Mouse (Mus musculus): ENCODE data around the gene Nadsyn1. TPM values are rescaled to one million over a fixed set of nuclear protein-coding genes. Genes with fewer than 3 reads are reported as not detected.

Gene Nadsyn1
- polyA plus RNA-seq, 1 experiment from 2014 or later, result 9.4 TPM

DNA sequence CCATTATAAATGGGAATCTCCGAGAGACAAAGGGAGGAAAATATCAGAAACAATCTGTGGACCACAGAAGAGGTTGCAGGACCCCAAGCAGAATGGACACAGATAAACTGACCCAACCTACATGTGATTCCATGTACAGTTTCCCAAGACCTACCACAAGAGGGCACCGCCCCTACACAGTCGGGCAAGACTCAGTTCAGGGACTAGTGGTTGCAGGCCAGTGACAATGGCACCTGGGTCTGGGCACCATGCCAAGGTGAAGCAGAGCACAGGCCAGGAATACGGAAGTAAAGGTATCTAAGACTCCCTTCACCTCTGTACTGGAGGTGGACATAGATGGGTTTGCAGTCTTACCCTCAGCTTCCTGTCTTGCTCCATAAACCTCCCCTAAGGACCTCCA, 29.5 kb downstream of the Nadsyn1 start:
- ATAC-seq (replicated peaks; ENCODE audit: low FRiP score, low read depth), result peak; percentile 76; the same call in 1 of the 2 replicates
- WGBS, result 46% methylated on average over 4 of the region's 4 CpGs
- peak; percentile 55 for DNase-seq (ENCODE audit: low spot score)

DNA sequence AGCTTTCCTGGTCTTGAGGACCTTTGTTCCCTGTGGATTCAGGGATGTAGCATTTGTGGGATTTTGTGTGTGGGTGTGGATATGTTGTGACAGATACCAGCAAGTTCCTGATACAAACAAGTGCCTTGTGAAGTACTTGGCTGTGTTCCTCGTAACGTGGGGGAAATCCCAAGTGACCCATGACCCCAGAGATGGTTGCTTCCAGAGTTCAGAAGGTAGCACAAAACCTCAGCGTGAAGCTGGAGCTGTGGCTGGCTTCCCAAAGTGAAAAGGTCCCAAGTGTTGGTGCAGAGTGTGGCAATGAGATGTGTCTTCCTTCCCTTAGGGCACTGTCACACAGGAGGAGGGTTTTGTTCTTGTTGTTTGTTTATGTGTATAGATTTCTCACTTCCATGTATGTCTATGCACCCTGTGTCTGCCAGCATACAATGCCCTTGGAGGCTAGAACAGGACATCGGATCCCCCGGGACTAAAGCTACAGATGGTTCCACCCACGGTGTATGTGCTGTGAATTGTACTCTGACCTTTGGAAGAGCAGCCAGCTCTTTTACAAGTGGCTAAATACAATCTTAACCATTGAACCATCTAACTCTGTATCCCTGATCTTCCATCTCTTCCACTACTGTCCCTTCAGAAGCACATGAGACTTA, 30.2 kb downstream of the Nadsyn1 start:
- WGBS, result 67% methylated on average over 6 of the region's 6 CpGs
- Histone ChIP-seq H3K9me3 (replicated peaks; ENCODE audit: low read length) (no peaks in the 10 kb centered on the region), H3K27ac (no peak overlapping the region), H3K4me2 (ENCODE audit: low read length) (no peak overlapping the region), H3K4me3 (replicated peaks; ENCODE audit: low read depth, low read length) (no peak overlapping the region), H3K4me1 (replicated peaks; ENCODE audit: insufficient read depth, low read length) (no peaks in the 10 kb centered on the region), H3K36me3 (ENCODE audit: insufficient read depth, low read length) (peaks cover 12% of the 10 kb centered on the region), H3K27me3 (ENCODE audit: insufficient read depth, low read length) (no peaks in the 10 kb centered on the region), H3K9ac (ENCODE audit: low read depth, low read length) (no peak overlapping the region)
- no peak for TF ChIP-seq CTCF (IDR thresholded peaks at IDR 0.05; ENCODE audit: low read depth)
- ATAC-seq (replicated peaks; ENCODE audit: low FRiP score, low read depth) (0 out of 2 replicates have a peak, but pooled peaks have one; percentile 25), DNase-seq (ENCODE audit: low spot score) (no peak)

More for the DNA sequence above, 29.5 kb downstream of the Nadsyn1 start:
- TF ChIP-seq CTCF (IDR thresholded peaks at IDR 0.05; ENCODE audit: low read depth), result peak; percentile 78
- H3K9ac ChIP-seq (ENCODE audit: low read depth, low read length), result no peak overlapping the region
- H3K4me2 ChIP-seq (ENCODE audit: low read length), result no peak overlapping the region
- H3K27me3 ChIP-seq (ENCODE audit: insufficient read depth, low read length), result no peaks in the 10 kb centered on the region
- peaks cover 18% of the 10 kb centered on the region for H3K36me3 ChIP-seq (ENCODE audit: insufficient read depth, low read length)
- H3K4me1 ChIP-seq (replicated peaks; ENCODE audit: insufficient read depth, low read length), result no peaks in the 10 kb centered on the region
- H3K27ac ChIP-seq, result no peak overlapping the region
- H3K9me3 ChIP-seq (replicated peaks; ENCODE audit: low read length), result no peaks in the 10 kb centered on the region
- H3K4me3 ChIP-seq (replicated peaks; ENCODE audit: low read depth, low read length), result no peak overlapping the region

DNA sequence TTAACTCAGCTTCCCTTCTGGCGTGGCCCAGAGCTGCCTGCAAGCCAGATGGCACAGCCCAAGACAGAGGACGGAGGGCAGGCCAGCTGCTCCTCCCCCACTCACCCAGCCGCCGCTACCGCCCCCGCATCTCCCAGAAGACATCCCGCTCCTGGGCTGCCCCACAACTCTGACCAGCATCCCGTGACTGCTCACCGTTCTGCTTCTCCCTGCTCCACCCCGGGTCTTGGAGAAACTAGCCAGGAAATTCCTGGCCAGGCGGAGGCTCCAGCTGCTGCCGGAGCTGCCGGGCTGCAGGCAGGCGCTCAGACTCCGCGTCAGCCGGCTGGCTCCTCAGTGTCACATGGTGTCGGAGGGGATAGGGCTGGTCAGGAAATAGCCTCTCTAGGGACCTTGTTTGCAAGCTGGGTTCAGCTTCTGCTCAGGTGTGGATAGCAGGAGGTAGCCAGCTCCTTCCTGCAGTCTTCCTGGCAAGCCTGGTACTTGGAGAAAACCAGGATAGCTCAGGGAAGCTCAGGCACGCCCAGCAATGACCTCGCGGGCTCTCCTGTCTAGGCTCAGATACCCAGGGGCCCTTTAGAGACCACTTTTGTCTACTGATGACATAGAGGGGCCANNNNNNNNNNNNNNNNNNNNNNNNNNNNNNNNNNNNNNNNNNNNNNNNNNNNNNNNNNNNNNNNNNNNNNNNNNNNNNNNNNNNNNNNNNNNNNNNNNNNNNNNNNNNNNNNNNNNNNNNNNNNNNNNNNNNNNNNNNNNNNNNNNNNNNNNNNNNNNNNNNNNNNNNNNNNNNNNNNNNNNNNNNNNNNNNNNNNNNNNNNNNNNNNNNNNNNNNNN, 38.4 kb downstream of the Nadsyn1 start, which contains the start of gene Mrgpre:
Mrgpre (minus strand) TSS at position 505 of the 834 bp plus-strand sequence.
- Histone ChIP-seq H3K9ac (ENCODE audit: low read depth, low read length) (peak within 1 kb of the TSS; percentile 53), H3K4me1 (replicated peaks; ENCODE audit: insufficient read depth, low read length) (peaks cover 17% of the 10 kb centered on the region), H3K4me2 (ENCODE audit: low read length) (peak within 1 kb of the TSS; percentile 53), H3K27ac (peak within 1 kb of the TSS; percentile 74), H3K36me3 (ENCODE audit: insufficient read depth, low read length) (no peaks in the 10 kb centered on the region), H3K27me3 (ENCODE audit: insufficient read depth, low read length) (no peaks in the 10 kb centered on the region), H3K4me3 (replicated peaks; ENCODE audit: low read depth, low read length) (peak within 1 kb of the TSS; percentile 35), H3K9me3 (replicated peaks; ENCODE audit: low read length) (no peaks in the 10 kb centered on the region)
- DNase-seq (ENCODE audit: low spot score) (peak; percentile 98), ATAC-seq (replicated peaks; ENCODE audit: low FRiP score, low read depth) (peak; percentile 94)
- 2% methylated on average over 21 of the region's 21 CpGs for WGBS
- TF ChIP-seq CTCF (IDR thresholded peaks at IDR 0.05; ENCODE audit: low read depth), result peak; percentile 23; the same call in 1 of the 2 replicates

DNA sequence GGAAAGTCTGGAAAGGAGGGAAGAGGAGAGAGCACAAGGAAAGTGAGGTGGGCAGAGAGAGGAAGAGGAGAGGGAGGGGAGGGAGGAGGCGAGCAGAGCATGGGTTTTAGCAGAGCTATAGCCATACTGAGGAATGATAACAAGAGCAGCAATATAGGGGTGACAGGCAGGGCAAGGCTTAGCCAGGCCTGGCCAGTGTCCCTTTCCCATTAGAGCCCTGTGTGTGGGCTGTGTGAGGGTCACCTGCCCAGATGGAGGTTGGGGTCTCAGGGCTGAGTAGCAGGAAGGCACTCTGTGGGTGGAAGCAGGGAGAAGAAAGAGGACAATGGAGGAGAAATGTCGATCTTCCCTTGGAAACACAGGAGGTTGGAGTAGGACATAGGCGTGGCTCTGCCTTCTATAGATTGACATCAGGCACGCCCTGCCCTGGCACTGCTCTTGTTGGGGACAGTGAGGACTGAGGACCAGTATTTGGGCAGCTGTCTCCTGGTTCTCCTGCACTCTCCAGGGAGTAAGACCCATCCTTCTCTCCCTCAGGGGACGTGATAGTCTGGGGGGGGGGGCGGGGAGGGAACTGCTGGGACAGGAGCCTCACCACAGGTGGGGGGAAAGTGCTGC, 39.2 kb downstream of the Nadsyn1 start:
- no peak for TF ChIP-seq CTCF (IDR thresholded peaks at IDR 0.05; ENCODE audit: low read depth)
- peaks cover 17% of the 10 kb centered on the region for H3K4me1 ChIP-seq (replicated peaks; ENCODE audit: insufficient read depth, low read length)
- ATAC-seq (replicated peaks; ENCODE audit: low FRiP score, low read depth) (peak; percentile 73), DNase-seq (ENCODE audit: low spot score) (peak; percentile 60)
- peak overlapping the region; percentile 35 for H3K4me3 ChIP-seq (replicated peaks; ENCODE audit: low read depth, low read length)
- WGBS, result 8% methylated on average over 5 of the region's 6 CpGs
- H3K9me3 ChIP-seq (replicated peaks; ENCODE audit: low read length), result no peaks in the 10 kb centered on the region
- peak overlapping the region; percentile 53 for H3K4me2 ChIP-seq (ENCODE audit: low read length)
- H3K27ac ChIP-seq, result peak overlapping the region; percentile 74
- peak overlapping the region; percentile 53 for H3K9ac ChIP-seq (ENCODE audit: low read depth, low read length)
- H3K36me3 ChIP-seq (ENCODE audit: insufficient read depth, low read length), result no peaks in the 10 kb centered on the region
- H3K27me3 ChIP-seq (ENCODE audit: insufficient read depth, low read length), result no peaks in the 10 kb centered on the region

DNA sequence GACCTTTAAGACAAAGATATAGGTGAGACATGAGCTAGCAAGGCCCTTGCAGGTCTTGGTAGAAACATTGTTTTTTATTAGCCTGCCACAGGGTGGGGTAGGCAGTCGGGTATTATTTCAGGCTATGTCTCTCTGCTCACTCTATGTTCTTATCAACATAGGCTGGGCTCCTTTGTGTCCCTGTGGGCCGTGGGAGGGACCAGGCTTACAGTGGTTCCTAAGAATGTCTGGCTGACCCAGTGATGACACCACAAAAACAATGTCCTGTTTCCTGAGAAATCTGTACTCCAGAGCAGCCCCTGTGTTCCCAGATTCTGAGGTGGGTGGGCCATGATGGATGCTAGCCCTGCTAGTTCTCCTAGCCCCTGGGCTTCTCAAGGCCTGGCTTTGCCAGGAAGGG, 45.3 kb downstream of the Nadsyn1 start:
- no peak for TF ChIP-seq CTCF (IDR thresholded peaks at IDR 0.05; ENCODE audit: low read depth)
- DNase-seq (ENCODE audit: low spot score) (peak; percentile 48), ATAC-seq (replicated peaks; ENCODE audit: low FRiP score, low read depth) (no peak)
- H3K4me3 ChIP-seq (replicated peaks; ENCODE audit: low read depth, low read length), result no peak overlapping the region
- no peak overlapping the region for H3K9ac ChIP-seq (ENCODE audit: low read depth, low read length)
- H3K4me2 ChIP-seq (ENCODE audit: low read length), result no peak overlapping the region
- H3K27ac ChIP-seq, result no peak overlapping the region
- H3K9me3 ChIP-seq (replicated peaks; ENCODE audit: low read length), result no peaks in the 10 kb centered on the region
- H3K4me1 ChIP-seq (replicated peaks; ENCODE audit: insufficient read depth, low read length), result no peaks in the 10 kb centered on the region
- WGBS, result 35% methylated on average over 2 of the region's 2 CpGs
- no peaks in the 10 kb centered on the region for H3K27me3 ChIP-seq (ENCODE audit: insufficient read depth, low read length)
- no peaks in the 10 kb centered on the region for H3K36me3 ChIP-seq (ENCODE audit: insufficient read depth, low read length)

DNA sequence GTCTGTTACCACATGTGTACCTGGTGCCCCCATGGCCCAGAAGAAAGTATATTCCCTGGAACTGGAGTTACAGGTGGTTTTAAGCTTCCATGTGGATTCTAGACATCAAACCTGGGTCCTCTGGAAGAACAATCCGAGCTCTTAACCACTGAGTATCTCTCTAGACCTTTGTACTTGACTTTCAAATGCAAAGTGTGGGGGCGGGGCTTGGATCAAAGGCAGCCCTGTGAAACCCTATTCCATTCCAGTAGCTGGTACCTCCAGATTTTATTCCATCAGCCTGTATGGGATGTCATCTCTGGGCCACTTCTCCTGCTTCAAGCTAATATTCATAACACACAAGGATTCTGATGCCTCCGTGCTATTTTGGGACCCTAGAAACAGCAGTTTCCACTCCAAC, 46.5 kb downstream of the Nadsyn1 start:
- Histone ChIP-seq H3K36me3 (ENCODE audit: insufficient read depth, low read length) (no peaks in the 10 kb centered on the region), H3K27me3 (ENCODE audit: insufficient read depth, low read length) (no peaks in the 10 kb centered on the region), H3K4me3 (replicated peaks; ENCODE audit: low read depth, low read length) (no peak overlapping the region), H3K4me2 (ENCODE audit: low read length) (no peak overlapping the region), H3K4me1 (replicated peaks; ENCODE audit: insufficient read depth, low read length) (no peaks in the 10 kb centered on the region), H3K9me3 (replicated peaks; ENCODE audit: low read length) (no peaks in the 10 kb centered on the region), H3K9ac (ENCODE audit: low read depth, low read length) (no peak overlapping the region), H3K27ac (no peak overlapping the region)
- ATAC-seq (replicated peaks; ENCODE audit: low FRiP score, low read depth), result no peak
- no peak for DNase-seq (ENCODE audit: low spot score)
- WGBS, result 27% methylated on average over 3 of the region's 3 CpGs
- no peak for TF ChIP-seq CTCF (IDR thresholded peaks at IDR 0.05; ENCODE audit: low read depth)
